Mouse (Mus musculus): ENCODE data around the gene Tnfsf14.

DNA sequence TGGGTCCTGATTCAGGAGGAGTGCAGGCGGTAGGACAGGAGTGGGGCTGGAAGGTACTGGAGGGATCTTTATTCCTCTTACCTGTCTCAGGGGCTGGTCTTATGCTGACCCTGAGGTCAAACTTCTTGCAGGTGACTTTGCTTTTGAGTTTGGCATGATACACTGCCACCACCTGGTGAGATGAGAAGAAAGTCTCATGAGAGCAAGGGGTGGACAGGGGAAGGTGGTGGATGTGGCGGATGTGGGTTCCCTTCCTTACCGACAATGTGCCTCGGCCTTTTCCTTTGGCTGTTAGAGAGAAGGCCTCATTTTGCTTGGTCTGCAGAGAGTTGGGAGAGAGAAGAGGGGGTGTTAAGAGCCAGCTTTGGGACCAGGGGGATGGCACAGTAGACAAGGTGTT lies 15.4 kb upstream of the Tnfsf14 start:
- TF ChIP-seq CTCF (IDR thresholded peaks at IDR 0.05; ENCODE audit: borderline replicate concordance, insufficient read depth, low read depth, low read length) (no peak), POLR2A (IDR thresholded peaks at IDR 0.05; ENCODE audit: borderline replicate concordance, insufficient read depth, low read length) (no peak)

Data from cerebellum, adult 2 months (tissue).